Mouse (Mus musculus): ENCODE results near the gene Spaca4. TPM values are rescaled to one million over a fixed set of nuclear protein-coding genes. Genes with fewer than 3 reads are reported as not detected.

Gene Spaca4
- not detected in 2 replicates for polyA plus RNA-seq (2012; rRNA removed)

GRCm38 (mm10) chr7:45725713-45726112 lies at the start of gene Spaca4:
Gene Spaca4, minus strand, starts transcription at chr7:45725813.

GRCm38 (mm10) chr7:45720413-45721233 lies 5.0 kb downstream of the Spaca4 start, which contains the start of gene Fam83e:
Gene Fam83e, plus strand, starts transcription at chr7:45721212.

GRCm38 (mm10) chr7:45717918-45718297 lies 7.7 kb downstream of the Spaca4 start, which contains the start of gene Sphk2:
Gene Sphk2, minus strand, starts transcription at chr7:45718002.

GRCm38 (mm10) chr7:45715090-45715708 lies 10.4 kb downstream of the Spaca4 start, which contains the start of gene Rpl18:
Gene Rpl18, plus strand, starts transcription at chr7:45715457.

GRCm38 (mm10) chr7:45704730-45705442 lies 20.7 kb downstream of the Spaca4 start, which contains the start of gene Dbp:
Gene Dbp, plus strand, starts transcription at chr7:45705088.

GRCm38 (mm10) chr7:45699523-45700141 lies 26.0 kb downstream of the Spaca4 start, which contains the start of gene Car11:
Gene Car11, plus strand, starts transcription at chr7:45699843.

GRCm38 (mm10) chr7:45693921-45694591 lies 31.6 kb downstream of the Spaca4 start, which contains the start of gene Sec1:
Gene Sec1, minus strand, starts transcription at chr7:45694402.

GRCm38 (mm10) chr7:45683396-45684050 lies 42.1 kb downstream of the Spaca4 start, which contains the start of gene Ntn5:
Gene Ntn5, plus strand, starts transcription at chr7:45684022.

Other genes with a start within 250 kb of the Spaca4 start
- gene Tulp2, start 243.9 kb downstream of the Spaca4 start, polyA plus RNA-seq (2012; rRNA removed): 0.22 and 0.32 TPM in 2 replicates
- gene Gm45808, start 239.0 kb downstream of the Spaca4 start, polyA plus RNA-seq (2012; rRNA removed): 0.17 TPM in 1 of 2 replicates, not detected in the other
- gene Dhdh, start 237.0 kb downstream of the Spaca4 start, polyA plus RNA-seq (2012; rRNA removed): 3.0 and 3.2 TPM in 2 replicates
- 99.6 and 103 TPM in 2 replicates for gene Nucb1, start 215.4 kb downstream of the Spaca4 start, polyA plus RNA-seq (2012; rRNA removed)
- 13.4 and 14.0 TPM in 2 replicates for gene Ppp1r15a, start 199.5 kb downstream of the Spaca4 start, polyA plus RNA-seq (2012; rRNA removed)
- gene Plekha4, start 199.5 kb downstream of the Spaca4 start, polyA plus RNA-seq (2012; rRNA removed): 2.4 and 6.4 TPM in 2 replicates
- gene Hsd17b14, start 170.9 kb downstream of the Spaca4 start, polyA plus RNA-seq (2012; rRNA removed): 0.10 and 0.53 TPM in 2 replicates
- gene Bcat2, start 155.7 kb downstream of the Spaca4 start, polyA plus RNA-seq (2012; rRNA removed): 36.4 and 37.4 TPM in 2 replicates
- not detected in 2 replicates for gene Fgf21, start 110.3 kb downstream of the Spaca4 start, polyA plus RNA-seq (2012; rRNA removed)
- gene Fut1, start 108.5 kb downstream of the Spaca4 start, polyA plus RNA-seq (2012; rRNA removed): 0.04 and 0.21 TPM in 2 replicates
- 0.10 and 0.19 TPM in 2 replicates for gene Izumo1, start 104.0 kb downstream of the Spaca4 start, polyA plus RNA-seq (2012; rRNA removed)
- gene Rasip1, start 98.3 kb downstream of the Spaca4 start, polyA plus RNA-seq (2012; rRNA removed): 15.5 and 16.0 TPM in 2 replicates
- 2.7 and 4.2 TPM in 2 replicates for gene Mamstr, start 85.8 kb downstream of the Spaca4 start, polyA plus RNA-seq (2012; rRNA removed)
- gene Fut2, start 59.4 kb downstream of the Spaca4 start, polyA plus RNA-seq (2012; rRNA removed): 0.06 and 0.07 TPM in 2 replicates
- gene Ntn5, start 41.8 kb downstream of the Spaca4 start, polyA plus RNA-seq (2012; rRNA removed): 0.48 and 0.64 TPM in 2 replicates
- gene Sec1, start 31.4 kb downstream of the Spaca4 start, polyA plus RNA-seq (2012; rRNA removed): 0.43 and 0.63 TPM in 2 replicates
- 162 and 178 TPM in 2 replicates for gene Car11, start 26.0 kb downstream of the Spaca4 start, polyA plus RNA-seq (2012; rRNA removed)
- gene Dbp, start 20.7 kb downstream of the Spaca4 start, polyA plus RNA-seq (2012; rRNA removed): 12.3 and 12.4 TPM in 2 replicates
- gene Rpl18, start 10.4 kb downstream of the Spaca4 start, polyA plus RNA-seq (2012; rRNA removed): 517 and 597 TPM in 2 replicates
- gene Sphk2, start 7.8 kb downstream of the Spaca4 start, polyA plus RNA-seq (2012; rRNA removed): 24.6 and 26.1 TPM in 2 replicates
- gene Fam83e, start 4.6 kb downstream of the Spaca4 start, polyA plus RNA-seq (2012; rRNA removed): 0.25 and 0.30 TPM in 2 replicates
- gene Lmtk3, start 57.9 kb upstream of the Spaca4 start, polyA plus RNA-seq (2012; rRNA removed): 215 and 251 TPM in 2 replicates
- gene Sult2b1, start 58.9 kb upstream of the Spaca4 start, polyA plus RNA-seq (2012; rRNA removed): 6.0 and 6.2 TPM in 2 replicates
- gene Cyth2, start 88.8 kb upstream of the Spaca4 start, polyA plus RNA-seq (2012; rRNA removed): 223 and 229 TPM in 2 replicates
- gene Kcnj14, start 99.0 kb upstream of the Spaca4 start, polyA plus RNA-seq (2012; rRNA removed): 2.0 and 2.3 TPM in 2 replicates
- gene Grwd1, start 105.1 kb upstream of the Spaca4 start, polyA plus RNA-seq (2012; rRNA removed): 21.7 and 23.2 TPM in 2 replicates
- 182 and 199 TPM in 2 replicates for gene Kdelr1, start 147.0 kb upstream of the Spaca4 start, polyA plus RNA-seq (2012; rRNA removed)
- gene Grin2d, start 152.6 kb upstream of the Spaca4 start, polyA plus RNA-seq (2012; rRNA removed): 23.7 and 25.3 TPM in 2 replicates
- 0.15 and 0.18 TPM in 2 replicates for gene Syngr4, start 170.9 kb upstream of the Spaca4 start, polyA plus RNA-seq (2012; rRNA removed)
- gene Tmem143, start 171.1 kb upstream of the Spaca4 start, polyA plus RNA-seq (2012; rRNA removed): 21.2 and 24.5 TPM in 2 replicates
- gene Emp3, start 195.6 kb upstream of the Spaca4 start, polyA plus RNA-seq (2012; rRNA removed): 21.5 and 25.1 TPM in 2 replicates
- 6.0 and 7.1 TPM in 2 replicates for gene Ccdc114, start 198.3 kb upstream of the Spaca4 start, polyA plus RNA-seq (2012; rRNA removed)

Data from central nervous system, embryonic 18 days (tissue).